Mouse (Mus musculus) embryonic facial prominence, embryonic 15.5 days (tissue): ENCODE measurements at regions not wholly inside any gene's neighbourhood (a gene's known extent, or its start where the extent isn't known, plus 50 kb on each side); places are given as distances from the start of the nearest gene placed in this dataset.

ENCODE experiments used
- ATAC-seq: fragments of 200-750 bp; cut with Nextera tagmentation; 2 replicates; pipeline ENCODE4 v1.8.0; 2017; ENCODE audit warnings: low read depth, moderate TSS enrichment; ENCODE audit not compliant: insufficient number of reproducible peaks, low FRiP score, low TSS enrichment
- H3K27ac ChIP-seq: fragments of 300-500 bp; sonication (generic); replicated peaks from 2 replicates; pipeline ENCODE4 v1.5.1; 2015; ENCODE audit warnings: mild to moderate bottlenecking, inconsistent platforms
- H3K27me3 ChIP-seq: fragments of 300-500 bp; sonication (generic); 2 replicates; pipeline ENCODE4 v1.6.1; 2015; ENCODE audit warnings: inconsistent platforms
- H3K36me3 ChIP-seq: fragments of 300-500 bp; sonication (generic); 2 replicates; pipeline ENCODE4 v1.6.1; 2015; ENCODE audit warnings: mild to moderate bottlenecking, inconsistent platforms
- H3K4me1 ChIP-seq: fragments of 300-500 bp; sonication (generic); 2 replicates; pipeline ENCODE4 v1.6.1; 2015; ENCODE audit warnings: inconsistent platforms
- H3K4me2 ChIP-seq: fragments of 300-500 bp; sonication (generic); replicated peaks from 2 replicates; pipeline ENCODE4 v1.6.1; 2015; ENCODE audit warnings: mild to moderate bottlenecking, inconsistent platforms
- H3K4me3 ChIP-seq: fragments of 300-500 bp; sonication (generic); replicated peaks from 2 replicates; pipeline ENCODE4 v1.5.1; 2015; ENCODE audit warnings: mild to moderate bottlenecking, inconsistent platforms
- H3K9ac ChIP-seq: fragments of 300-500 bp; sonication (generic); 2 replicates; pipeline ENCODE4 v1.6.1; 2015; ENCODE audit warnings: inconsistent platforms
- H3K9me3 ChIP-seq: fragments of 300-500 bp; sonication (generic); replicated peaks from 2 replicates; pipeline ENCODE4 v1.6.1; 2016; ENCODE audit warnings: inconsistent platforms
- WGBS: fragments of 180-500 bp; shearing (Covaris S2); methylation state at CpG from one replicate; pipeline ENCODE4 v1.1.7; 2015; 5-methylcytosine and 5-hydroxymethylcytosine counted together

GRCm38 (mm10) chr5:133675636-133676035, 423.9 kb upstream of the Castor2 start:
- 71% methylated on average over 3 of the region's 3 CpGs for WGBS
- H3K36me3 ChIP-seq, result no peaks in the 10 kb centered on the region
- H3K4me2 ChIP-seq, result no peak overlapping the region
- no peak overlapping the region for H3K27ac ChIP-seq
- H3K9me3 ChIP-seq, result no peaks in the 10 kb centered on the region
- no peak overlapping the region for H3K9ac ChIP-seq
- no peaks in the 10 kb centered on the region for H3K4me1 ChIP-seq
- ATAC-seq, result no peak
- no peak overlapping the region for H3K4me3 ChIP-seq
- H3K27me3 ChIP-seq, result no peaks in the 10 kb centered on the region

- Histone ChIP-seq H3K9me3 (no peaks in the 10 kb centered on the region), H3K27me3 (no peaks in the 10 kb centered on the region), H3K4me1 (no peaks in the 10 kb centered on the region), H3K36me3 (no peaks in the 10 kb centered on the region), H3K9ac (no peak overlapping the region), H3K4me2 (no peak overlapping the region), H3K27ac (no peak overlapping the region), H3K4me3 (no peak overlapping the region)
- ATAC-seq, result no peak
- 41% methylated on average over 6 of the region's 6 CpGs for WGBS
Observed at GRCm38 (mm10) chr5:133666473-133666872, 433.0 kb upstream of the Castor2 start.

DNA sequence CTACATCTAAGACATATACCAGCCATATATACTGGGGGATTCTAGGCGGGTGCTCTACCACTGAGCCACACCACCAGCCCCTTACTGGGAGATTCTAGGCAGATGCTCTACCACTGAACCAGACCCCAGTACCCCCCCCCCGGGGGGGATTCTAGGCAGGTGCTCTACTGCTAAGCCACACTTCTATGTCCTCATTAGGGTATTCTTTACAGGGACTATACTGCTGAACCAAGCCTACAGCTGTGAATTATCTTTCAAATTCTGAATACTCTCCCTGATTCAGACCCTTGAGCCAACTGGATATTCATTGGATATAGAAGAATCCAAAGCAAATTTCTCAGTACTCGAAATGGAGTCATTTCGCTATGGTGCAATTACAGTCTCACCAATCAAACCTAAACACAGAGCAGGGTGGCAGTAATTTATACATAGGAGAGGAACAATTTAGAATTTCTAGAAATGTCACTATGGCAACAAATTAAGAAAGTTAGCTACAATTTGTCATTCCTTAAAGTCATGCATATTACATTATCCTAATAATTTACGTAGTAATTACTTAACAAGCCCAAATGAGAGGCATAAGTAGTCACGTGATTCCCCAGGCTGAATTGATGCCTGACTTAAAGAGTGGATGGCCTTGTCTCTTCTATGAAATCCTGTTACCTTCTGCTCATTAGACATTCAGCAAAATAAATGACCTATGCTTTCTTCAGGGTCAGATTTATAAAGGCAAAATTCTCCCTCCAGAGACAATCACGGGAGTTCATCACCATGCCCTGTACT, 436.8 kb upstream of the Castor2 start:
- Histone ChIP-seq H3K4me1 (no peaks in the 10 kb centered on the region), H3K4me3 (no peak overlapping the region), H3K4me2 (no peak overlapping the region), H3K27ac (no peak overlapping the region), H3K27me3 (no peaks in the 10 kb centered on the region), H3K36me3 (no peaks in the 10 kb centered on the region), H3K9me3 (no peaks in the 10 kb centered on the region), H3K9ac (no peak overlapping the region)
- 80% methylated on average over 7 of the region's 7 CpGs for WGBS
- no peak for ATAC-seq

- no peak for ATAC-seq
- Histone ChIP-seq H3K4me2 (no peak overlapping the region), H3K9ac (no peak overlapping the region), H3K36me3 (no peaks in the 10 kb centered on the region), H3K4me3 (no peak overlapping the region), H3K27ac (no peak overlapping the region), H3K9me3 (no peaks in the 10 kb centered on the region), H3K4me1 (no peaks in the 10 kb centered on the region), H3K27me3 (no peaks in the 10 kb centered on the region)
- WGBS, result 78% methylated on average over 11 of the region's 11 CpGs
Observed at GRCm38 (mm10) chr5:133660351-133660750, 439.2 kb upstream of the Castor2 start.

- no peaks in the 10 kb centered on the region for H3K4me1 ChIP-seq
- 90% methylated on average over 8 of the region's 8 CpGs for WGBS
- no peak overlapping the region for H3K4me2 ChIP-seq
- no peak for ATAC-seq
- H3K27me3 ChIP-seq, result no peaks in the 10 kb centered on the region
- H3K36me3 ChIP-seq, result no peaks in the 10 kb centered on the region
- H3K27ac ChIP-seq, result no peak overlapping the region
- H3K4me3 ChIP-seq, result no peak overlapping the region
- no peaks in the 10 kb centered on the region for H3K9me3 ChIP-seq
- H3K9ac ChIP-seq, result no peak overlapping the region
Observed at GRCm38 (mm10) chr5:133656837-133657236, 442.7 kb upstream of the Castor2 start.

- Histone ChIP-seq H3K27ac (no peak overlapping the region), H3K9me3 (no peaks in the 10 kb centered on the region), H3K36me3 (no peaks in the 10 kb centered on the region), H3K4me3 (no peak overlapping the region), H3K27me3 (no peaks in the 10 kb centered on the region), H3K4me1 (no peaks in the 10 kb centered on the region), H3K9ac (no peak overlapping the region), H3K4me2 (no peak overlapping the region)
- WGBS, result 87% methylated on average over 1 of the region's 1 CpGs
- no peak for ATAC-seq
Observed at GRCm38 (mm10) chr5:133653431-133653830, 446.1 kb upstream of the Castor2 start.

DNA sequence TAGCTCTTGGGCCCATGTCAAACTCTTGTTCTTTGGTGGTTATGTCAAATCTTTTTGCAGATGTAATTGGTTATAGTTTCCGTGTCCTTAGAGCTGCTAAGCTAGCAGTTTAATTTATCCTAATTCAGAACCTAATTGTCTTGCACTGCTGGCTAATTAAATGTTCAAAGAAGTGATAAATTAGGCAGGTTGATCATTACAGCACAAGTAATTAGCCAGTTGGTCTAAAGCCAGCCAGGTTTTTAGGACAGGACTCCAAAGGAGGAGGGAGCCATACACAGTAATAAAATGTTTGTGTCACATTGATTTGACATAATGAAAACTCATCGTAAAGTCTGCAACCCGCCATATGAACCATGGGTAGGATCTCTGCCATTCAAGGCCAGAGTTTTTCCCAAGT, 449.3 kb upstream of the Castor2 start:
- H3K9ac ChIP-seq, result no peak overlapping the region
- no peaks in the 10 kb centered on the region for H3K9me3 ChIP-seq
- ATAC-seq, result no peak
- no peak overlapping the region for H3K27ac ChIP-seq
- no peaks in the 10 kb centered on the region for H3K4me1 ChIP-seq
- H3K4me2 ChIP-seq, result no peak overlapping the region
- WGBS, result 79% methylated on average over 3 of the region's 3 CpGs
- H3K36me3 ChIP-seq, result no peaks in the 10 kb centered on the region
- no peak overlapping the region for H3K4me3 ChIP-seq
- H3K27me3 ChIP-seq, result no peaks in the 10 kb centered on the region

DNA sequence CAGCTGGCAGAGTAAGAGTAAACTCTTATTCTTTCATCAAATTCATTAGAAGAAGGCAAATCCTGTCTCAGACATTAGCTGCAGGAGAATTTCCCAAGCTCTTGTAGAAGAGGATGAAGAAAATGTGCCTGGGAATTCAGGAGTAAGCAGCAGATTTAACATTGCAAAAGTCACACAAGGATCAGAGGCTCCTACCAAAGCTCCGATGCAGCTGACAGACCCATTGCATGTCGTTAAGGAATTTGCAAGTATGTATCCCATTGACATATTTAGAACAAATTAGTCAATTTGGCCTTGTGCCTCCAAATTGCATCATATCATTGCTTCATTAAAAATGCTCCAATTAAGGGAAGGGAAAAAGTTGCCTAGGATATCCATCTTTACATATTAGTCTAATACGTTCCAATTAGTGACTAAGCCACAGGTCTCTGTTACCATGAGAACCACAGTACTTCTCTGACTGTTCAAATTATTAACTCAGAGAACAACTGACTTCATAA, 453.8 kb upstream of the Castor2 start:
- Histone ChIP-seq H3K27me3 (no peaks in the 10 kb centered on the region), H3K4me2 (no peak overlapping the region), H3K9me3 (no peaks in the 10 kb centered on the region), H3K36me3 (no peaks in the 10 kb centered on the region), H3K9ac (no peak overlapping the region), H3K4me3 (no peak overlapping the region), H3K27ac (no peak overlapping the region), H3K4me1 (no peaks in the 10 kb centered on the region)
- no peak for ATAC-seq
- WGBS, result 78% methylated on average over 3 of the region's 3 CpGs

- H3K9me3 ChIP-seq, result no peaks in the 10 kb centered on the region
- no peak overlapping the region for H3K4me3 ChIP-seq
- H3K4me2 ChIP-seq, result no peak overlapping the region
- no peak overlapping the region for H3K27ac ChIP-seq
- no peak overlapping the region for H3K9ac ChIP-seq
- 66% methylated on average over 2 of the region's 2 CpGs for WGBS
- H3K27me3 ChIP-seq, result no peaks in the 10 kb centered on the region
- no peak for ATAC-seq
- no peaks in the 10 kb centered on the region for H3K36me3 ChIP-seq
- H3K4me1 ChIP-seq, result no peaks in the 10 kb centered on the region
Observed at GRCm38 (mm10) chr5:133643326-133643725, 456.2 kb upstream of the Castor2 start.

DNA sequence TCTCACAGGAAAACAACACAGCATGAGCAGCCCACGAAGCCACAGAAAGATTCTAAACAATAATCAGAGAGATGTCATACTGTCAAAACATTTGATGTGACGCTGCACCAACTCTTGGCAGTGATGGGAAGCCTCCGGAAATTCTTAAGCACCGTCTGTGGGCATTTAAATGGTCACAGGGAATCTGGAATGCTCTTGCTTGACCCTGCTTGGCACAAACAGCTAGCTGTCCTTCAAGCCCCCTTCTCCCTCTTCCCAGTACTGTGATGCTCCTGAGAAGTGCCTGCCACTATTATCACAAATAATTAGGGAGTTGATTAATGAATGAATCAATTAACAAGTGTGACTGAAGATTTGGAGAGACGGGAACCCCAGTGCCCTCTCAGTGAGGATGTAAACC, 465.0 kb upstream of the Castor2 start:
- Histone ChIP-seq H3K27ac (no peak overlapping the region), H3K27me3 (no peaks in the 10 kb centered on the region), H3K9ac (no peak overlapping the region), H3K36me3 (no peaks in the 10 kb centered on the region), H3K4me1 (no peaks in the 10 kb centered on the region), H3K4me2 (no peak overlapping the region), H3K4me3 (no peak overlapping the region), H3K9me3 (no peaks in the 10 kb centered on the region)
- 37% methylated on average over 5 of the region's 5 CpGs for WGBS
- no peak for ATAC-seq

- H3K4me2 ChIP-seq, result no peak overlapping the region
- H3K4me3 ChIP-seq, result no peak overlapping the region
- H3K27me3 ChIP-seq, result no peaks in the 10 kb centered on the region
- H3K9me3 ChIP-seq, result no peaks in the 10 kb centered on the region
- ATAC-seq, result no peak
- no peak overlapping the region for H3K9ac ChIP-seq
- H3K4me1 ChIP-seq, result no peaks in the 10 kb centered on the region
- no peaks in the 10 kb centered on the region for H3K36me3 ChIP-seq
- H3K27ac ChIP-seq, result no peak overlapping the region
Observed at GRCm38 (mm10) chr5:133631812-133632211, 467.7 kb upstream of the Castor2 start.

DNA sequence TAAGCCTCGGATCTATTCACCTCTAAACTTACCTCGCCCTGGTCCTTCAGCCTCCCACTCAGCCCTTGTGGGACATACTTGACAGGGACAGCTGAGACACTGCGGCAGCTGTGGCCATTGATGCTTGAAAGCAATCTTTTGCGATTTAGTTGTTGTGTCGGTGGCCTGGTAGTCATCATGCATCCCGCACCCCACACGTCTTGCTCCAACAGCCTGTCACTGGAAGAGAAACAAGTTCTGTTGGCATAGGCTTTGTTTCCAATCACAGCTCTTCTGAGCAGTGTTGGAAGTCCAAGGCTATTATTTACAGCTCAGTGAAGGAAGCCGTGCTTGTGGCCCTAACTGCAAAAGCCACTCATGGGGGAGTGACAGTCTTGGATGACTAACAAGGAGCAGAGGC, 480.2 kb upstream of the Castor2 start:
- Histone ChIP-seq H3K4me1 (no peaks in the 10 kb centered on the region), H3K36me3 (no peaks in the 10 kb centered on the region), H3K9ac (no peak overlapping the region), H3K27ac (no peak overlapping the region), H3K4me2 (no peak overlapping the region), H3K9me3 (no peaks in the 10 kb centered on the region), H3K4me3 (no peak overlapping the region), H3K27me3 (no peaks in the 10 kb centered on the region)
- ATAC-seq, result no peak
- WGBS, result 74% methylated on average over 8 of the region's 8 CpGs
